Mouse (Mus musculus): ENCODE results near the gene Tspan32.

- no peak for TF ChIP-seq CTCF (IDR thresholded peaks at IDR 0.05; ENCODE audit: insufficient read depth, low read depth, low read length)
- TF ChIP-seq POLR2A (IDR thresholded peaks at IDR 0.05; ENCODE audit: insufficient read depth, low read depth, low read length): no peak
Measured at GRCm38 (mm10) chr7:143034112-143034511, 29.3 kb downstream of the Tspan32 start.
